Mouse (Mus musculus): ENCODE results near the gene Aldh3b3. TPM values are rescaled to one million over a fixed set of nuclear protein-coding genes. Genes with fewer than 3 reads are reported as not detected.

Gene Aldh3b3
- polyA plus RNA-seq, 1 experiment from 2014 or later, result not detected

GRCm38 (mm10) chr19:3930262-3931057, 28.0 kb upstream of the Aldh3b3 start:
- ATAC-seq (ENCODE audit: insufficient read depth, low FRiP score, low TSS enrichment), result no peak
- no peak overlapping the region for H3K27ac ChIP-seq (ENCODE audit: low read depth, low read length)

GRCm38 (mm10) chr19:3931716-3932115, 26.7 kb upstream of the Aldh3b3 start:
- Histone ChIP-seq H3K9ac (ENCODE audit: low read length) (no peak overlapping the region), H3K4me2 (ENCODE audit: low read depth) (no peak overlapping the region), H3K4me3 (ENCODE audit: low read depth, low read length) (no peak overlapping the region), H3K4me1 (ENCODE audit: control insufficient read depth, insufficient read depth, low read length) (no peaks in the 10 kb centered on the region; the same call in 1 of the 2 replicates), H3K9me3 (ENCODE audit: control insufficient read depth, low read length) (no peaks in the 10 kb centered on the region), H3K27me3 (ENCODE audit: control insufficient read depth, insufficient read depth, low read length) (no peaks in the 10 kb centered on the region), H3K27ac (ENCODE audit: low read depth, low read length) (no peak overlapping the region), H3K36me3 (ENCODE audit: control insufficient read depth, insufficient read depth, low read length) (no peaks in the 10 kb centered on the region)
- DNase-seq (ENCODE audit: low spot score) (no peak), ATAC-seq (ENCODE audit: insufficient read depth, low FRiP score, low TSS enrichment) (no peak)
- WGBS, result 90% methylated on average over 9 of the region's 9 CpGs

More at GRCm38 (mm10) chr19:3930262-3931057, 28.0 kb upstream of the Aldh3b3 start:
- H3K4me2 ChIP-seq (ENCODE audit: low read depth), result no peak overlapping the region
- H3K36me3 ChIP-seq (ENCODE audit: control insufficient read depth, insufficient read depth, low read length), result no peaks in the 10 kb centered on the region
- WGBS, result 75% methylated on average over 21 of the region's 21 CpGs
- H3K9me3 ChIP-seq (ENCODE audit: control insufficient read depth, low read length), result no peaks in the 10 kb centered on the region
- no peaks in the 10 kb centered on the region for H3K27me3 ChIP-seq (ENCODE audit: control insufficient read depth, insufficient read depth, low read length)
- H3K4me3 ChIP-seq (ENCODE audit: low read depth, low read length), result no peak overlapping the region
- no peak for DNase-seq (ENCODE audit: low spot score)
- H3K4me1 ChIP-seq (ENCODE audit: control insufficient read depth, insufficient read depth, low read length), result no peaks in the 10 kb centered on the region; the same call in 1 of the 2 replicates
- no peak overlapping the region for H3K9ac ChIP-seq (ENCODE audit: low read length)

- Histone ChIP-seq H3K27ac (ENCODE audit: low read depth, low read length) (no peak within 1 kb of the TSS), H3K9ac (ENCODE audit: low read length) (peak within 1 kb of the TSS; percentile 44), H3K4me2 (ENCODE audit: low read depth) (peak within 1 kb of the TSS; percentile 53), H3K27me3 (ENCODE audit: control insufficient read depth, insufficient read depth, low read length) (no peaks in the 10 kb centered on the region), H3K4me1 (ENCODE audit: control insufficient read depth, insufficient read depth, low read length) (no peaks in the 10 kb centered on the region; the same call in 1 of the 2 replicates), H3K36me3 (ENCODE audit: control insufficient read depth, insufficient read depth, low read length) (no peaks in the 10 kb centered on the region), H3K4me3 (ENCODE audit: low read depth, low read length) (peak within 1 kb of the TSS; percentile 38), H3K9me3 (ENCODE audit: control insufficient read depth, low read length) (no peaks in the 10 kb centered on the region)
- ATAC-seq (ENCODE audit: insufficient read depth, low FRiP score, low TSS enrichment) (peak; percentile 63), DNase-seq (ENCODE audit: low spot score) (peak; percentile 51)
- WGBS, result 7% methylated on average over 40 of the region's 42 CpGs
Measured at GRCm38 (mm10) chr19:3935032-3935895, 23.2 kb upstream of the Aldh3b3 start, which contains the start of gene Unc93b1. Gene Unc93b1, plus strand, starts transcription at chr19:3935186.

DNA sequence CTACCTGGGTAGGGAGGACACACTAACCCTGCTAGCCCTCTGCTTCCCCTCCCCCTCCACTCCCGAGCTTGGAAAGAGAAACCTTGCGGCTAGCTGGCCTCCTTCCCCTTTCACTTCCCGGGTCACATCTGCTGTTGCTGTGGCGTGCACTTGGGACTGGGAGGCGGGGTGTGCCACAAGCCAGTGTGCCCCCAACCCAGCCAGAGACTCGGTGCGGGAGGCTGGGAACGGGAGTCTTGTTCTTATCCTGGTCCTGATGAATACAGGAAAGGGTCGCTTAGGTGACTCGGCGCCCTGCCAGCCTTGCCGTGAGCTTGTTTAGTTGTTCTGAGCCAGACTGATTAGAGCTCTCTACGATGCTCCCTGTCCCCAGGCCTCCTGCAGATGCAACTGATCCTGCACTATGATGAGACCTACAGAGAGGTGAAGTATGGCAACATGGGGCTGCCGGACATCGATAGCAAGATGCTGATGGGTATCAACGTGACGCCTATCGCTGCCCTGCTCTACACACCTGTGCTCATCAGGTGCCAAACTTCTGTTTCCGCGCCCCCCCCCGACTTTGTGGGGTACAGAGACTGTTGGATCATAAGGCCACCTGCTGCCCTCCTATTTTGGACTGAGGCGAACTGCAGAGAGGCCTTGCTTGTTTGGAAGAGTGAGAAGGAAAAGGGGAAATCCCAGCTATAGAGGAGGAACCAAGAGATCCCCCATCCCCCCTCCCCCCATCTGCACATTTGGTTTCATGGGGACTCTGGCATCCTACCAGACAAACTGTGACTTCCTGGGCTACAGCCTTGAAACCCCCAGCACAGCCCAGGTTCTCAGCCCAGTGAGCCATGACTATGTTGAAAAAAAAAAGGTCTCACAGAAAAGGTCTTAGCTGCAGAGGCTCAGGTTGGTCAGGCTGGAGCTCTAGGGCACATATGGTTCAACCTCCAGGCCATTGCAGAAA, 22.3 kb upstream of the Aldh3b3 start:
- H3K9me3 ChIP-seq (ENCODE audit: control insufficient read depth, low read length), result no peaks in the 10 kb centered on the region
- 7% methylated on average over 22 of the region's 22 CpGs for WGBS
- H3K27me3 ChIP-seq (ENCODE audit: control insufficient read depth, insufficient read depth, low read length), result no peaks in the 10 kb centered on the region
- peak overlapping the region; percentile 38 for H3K4me3 ChIP-seq (ENCODE audit: low read depth, low read length)
- ATAC-seq (ENCODE audit: insufficient read depth, low FRiP score, low TSS enrichment) (no peak), DNase-seq (ENCODE audit: low spot score) (peak; percentile 46)
- H3K4me2 ChIP-seq (ENCODE audit: low read depth), result peak overlapping the region; percentile 53
- H3K27ac ChIP-seq (ENCODE audit: low read depth, low read length), result no peak overlapping the region
- no peaks in the 10 kb centered on the region for H3K36me3 ChIP-seq (ENCODE audit: control insufficient read depth, insufficient read depth, low read length)
- H3K9ac ChIP-seq (ENCODE audit: low read length), result peak overlapping the region; percentile 44
- H3K4me1 ChIP-seq (ENCODE audit: control insufficient read depth, insufficient read depth, low read length), result no peaks in the 10 kb centered on the region; the same call in 1 of the 2 replicates

GRCm38 (mm10) chr19:3942315-3942714, 16.1 kb upstream of the Aldh3b3 start:
- Histone ChIP-seq H3K27ac (ENCODE audit: low read depth, low read length) (no peak overlapping the region), H3K4me1 (ENCODE audit: control insufficient read depth, insufficient read depth, low read length) (no peaks in the 10 kb centered on the region), H3K9me3 (ENCODE audit: control insufficient read depth, low read length) (no peaks in the 10 kb centered on the region), H3K4me3 (ENCODE audit: low read depth, low read length) (no peak overlapping the region), H3K9ac (ENCODE audit: low read length) (no peak overlapping the region), H3K27me3 (ENCODE audit: control insufficient read depth, insufficient read depth, low read length) (no peaks in the 10 kb centered on the region), H3K36me3 (ENCODE audit: control insufficient read depth, insufficient read depth, low read length) (no peaks in the 10 kb centered on the region), H3K4me2 (ENCODE audit: low read depth) (no peak overlapping the region)
- no peak for DNase-seq (ENCODE audit: low spot score)
- ATAC-seq (ENCODE audit: insufficient read depth, low FRiP score, low TSS enrichment), result no peak
- whole genome bisulfite sequencing, result 85% methylated on average over 7 of the region's 7 CpGs

DNA sequence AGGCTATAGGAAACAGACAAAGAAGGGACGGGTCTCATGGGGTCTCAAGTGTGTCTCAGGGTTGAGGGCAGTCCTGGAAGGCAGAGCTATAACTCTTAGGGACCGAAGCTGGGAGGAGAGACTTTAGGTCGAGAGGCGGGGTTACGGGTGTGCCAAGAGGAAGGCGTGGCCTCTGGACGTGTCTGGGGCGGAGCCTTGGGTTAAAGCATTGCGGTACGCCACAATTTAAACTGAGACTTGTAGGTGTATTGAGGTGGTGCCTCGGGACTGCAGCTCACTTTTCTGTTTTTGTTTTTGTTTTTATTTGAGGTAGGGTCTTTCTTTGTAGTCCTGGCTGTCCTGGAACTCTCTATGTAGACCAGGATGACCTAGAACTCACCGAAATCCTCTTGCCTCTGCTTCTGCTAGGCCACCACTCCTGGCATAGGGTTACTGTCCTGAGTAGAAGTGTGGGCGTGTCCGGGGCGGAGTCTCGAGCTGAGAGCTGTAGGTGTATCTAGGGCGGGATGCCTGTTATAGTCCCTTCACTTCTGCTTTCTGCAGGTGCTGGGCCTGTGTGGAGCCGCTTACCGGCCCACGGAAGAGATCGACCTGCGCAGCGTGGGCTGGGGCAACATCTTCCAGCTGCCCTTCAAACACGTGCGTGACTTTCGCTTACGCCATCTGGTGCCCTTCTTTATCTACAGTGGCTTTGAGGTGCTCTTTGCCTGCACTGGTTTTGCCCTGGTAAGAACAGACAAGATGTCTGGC, 15.3 kb upstream of the Aldh3b3 start:
- WGBS, result 21% methylated on average over 27 of the region's 27 CpGs
- Histone ChIP-seq H3K4me2 (ENCODE audit: low read depth) (no peak overlapping the region), H3K4me3 (ENCODE audit: low read depth, low read length) (no peak overlapping the region)

DNA sequence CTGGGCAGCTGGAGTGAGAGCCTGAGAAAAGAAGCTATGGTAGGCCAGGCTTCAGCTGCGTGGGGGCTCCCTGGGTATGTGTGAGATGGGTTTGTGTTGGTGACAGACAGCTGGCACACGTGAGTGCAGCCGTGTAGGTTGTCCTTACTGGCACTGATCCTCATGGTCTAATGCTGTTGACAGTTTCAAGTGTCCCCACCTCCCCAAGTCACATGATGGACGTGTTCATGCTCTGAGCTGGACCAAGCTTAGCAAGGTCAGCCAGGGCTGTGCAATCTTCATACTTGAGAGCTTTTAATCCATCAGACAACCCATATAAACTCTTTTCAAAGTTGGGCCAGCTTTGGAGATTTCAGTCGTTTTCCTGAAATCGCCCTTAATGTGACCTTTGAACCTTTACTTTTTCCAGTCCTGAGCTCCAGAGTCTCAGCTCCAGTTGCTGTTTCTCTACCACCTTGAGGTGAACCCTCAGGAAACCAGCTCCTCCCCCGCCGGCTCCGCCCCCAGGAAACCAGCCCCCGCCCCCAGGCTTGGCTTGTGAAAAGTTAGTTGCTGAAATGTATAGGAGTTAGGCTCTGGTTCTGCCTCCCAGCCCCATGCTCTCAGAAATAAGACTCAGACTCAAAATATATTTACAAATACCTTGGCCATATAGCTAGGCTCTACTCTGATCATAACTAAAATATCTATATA, 12.4 kb upstream of the Aldh3b3 start:
- Histone ChIP-seq H3K4me1 (ENCODE audit: control insufficient read depth, insufficient read depth, low read length) (no peaks in the 10 kb centered on the region), H3K4me3 (ENCODE audit: low read depth, low read length) (no peak overlapping the region), H3K9me3 (ENCODE audit: control insufficient read depth, low read length) (no peaks in the 10 kb centered on the region), H3K9ac (ENCODE audit: low read length) (no peak overlapping the region), H3K4me2 (ENCODE audit: low read depth) (no peak overlapping the region), H3K36me3 (ENCODE audit: control insufficient read depth, insufficient read depth, low read length) (no peaks in the 10 kb centered on the region), H3K27me3 (ENCODE audit: control insufficient read depth, insufficient read depth, low read length) (no peaks in the 10 kb centered on the region), H3K27ac (ENCODE audit: low read depth, low read length) (no peak overlapping the region)
- no peak for DNase-seq (ENCODE audit: low spot score)
- 32% methylated on average over 10 of the region's 10 CpGs for WGBS
- no peak for ATAC-seq (ENCODE audit: insufficient read depth, low FRiP score, low TSS enrichment)

More for the DNA sequence above, 15.3 kb upstream of the Aldh3b3 start:
- no peaks in the 10 kb centered on the region for H3K9me3 ChIP-seq (ENCODE audit: control insufficient read depth, low read length)
- no peak overlapping the region for H3K9ac ChIP-seq (ENCODE audit: low read length)
- no peaks in the 10 kb centered on the region for H3K36me3 ChIP-seq (ENCODE audit: control insufficient read depth, insufficient read depth, low read length)
- no peaks in the 10 kb centered on the region for H3K4me1 ChIP-seq (ENCODE audit: control insufficient read depth, insufficient read depth, low read length)
- no peak overlapping the region for H3K27ac ChIP-seq (ENCODE audit: low read depth, low read length)
- no peak for ATAC-seq (ENCODE audit: insufficient read depth, low FRiP score, low TSS enrichment)
- no peak for DNase-seq (ENCODE audit: low spot score)
- no peaks in the 10 kb centered on the region for H3K27me3 ChIP-seq (ENCODE audit: control insufficient read depth, insufficient read depth, low read length)

All from neural tube, embryonic 11.5 days (tissue).